Mouse (Mus musculus) brain, embryonic 14.5 days (tissue): ENCODE data around the gene Slc25a11. TPM values are rescaled to one million over a fixed set of nuclear protein-coding genes. Genes with fewer than 3 reads are reported as not detected.

Experiments used
- DNase-seq: peaks from one replicate; pipeline ENCODE4 v3.0.0-alpha.2; 2011; ENCODE audit warnings: low read depth
- CTCF ChIP-seq: fragments of 200-500 bp; IDR thresholded peaks from 2 replicates; pipeline ENCODE4 v1.5.1; 2012; ENCODE audit warnings: inconsistent platforms, mild to moderate bottlenecking, moderate library complexity, borderline replicate concordance; ENCODE audit not compliant: insufficient read depth, insufficient read length; ENCODE audit errors: extremely low read depth
- POLR2A ChIP-seq: fragments of 200-500 bp; IDR thresholded peaks from 2 replicates; pipeline ENCODE4 v1.6.1; 2012; ENCODE audit warnings: mild to moderate bottlenecking, inconsistent platforms, borderline replicate concordance; ENCODE audit not compliant: poor library complexity, insufficient read depth, insufficient read length, severe bottlenecking; ENCODE audit errors: extremely low read depth
- polyA plus RNA-seq: library from polyadenylated mRNA; depleted of rRNA; stranded (reverse); fragments of >200 nt; gene quantifications from 2 replicates; pipeline ENCODE4 v1.2.3, GENCODE M21; 2012

The Slc25a11 gene
- polyA plus RNA-seq, 1 experiment: 129 TPM

- TF ChIP-seq CTCF: no peak
- TF ChIP-seq POLR2A: peak; percentile 92
- DNase-seq: peak; percentile 91
Observed at GRCm38 (mm10) chr11:70654198-70654922, 7.1 kb upstream of the Slc25a11 start, which contains the start of gene Pfn1. TSS of gene Pfn1 (minus strand) at chr11:70654644.

- peak; percentile 83 for DNase-seq
- TF ChIP-seq CTCF (no peak), POLR2A (0 out of 2 replicates have a peak, but pooled peaks have one; percentile 42)
Observed at GRCm38 (mm10) chr11:70653345-70654197, 6.3 kb upstream of the Slc25a11 start.

DNA sequence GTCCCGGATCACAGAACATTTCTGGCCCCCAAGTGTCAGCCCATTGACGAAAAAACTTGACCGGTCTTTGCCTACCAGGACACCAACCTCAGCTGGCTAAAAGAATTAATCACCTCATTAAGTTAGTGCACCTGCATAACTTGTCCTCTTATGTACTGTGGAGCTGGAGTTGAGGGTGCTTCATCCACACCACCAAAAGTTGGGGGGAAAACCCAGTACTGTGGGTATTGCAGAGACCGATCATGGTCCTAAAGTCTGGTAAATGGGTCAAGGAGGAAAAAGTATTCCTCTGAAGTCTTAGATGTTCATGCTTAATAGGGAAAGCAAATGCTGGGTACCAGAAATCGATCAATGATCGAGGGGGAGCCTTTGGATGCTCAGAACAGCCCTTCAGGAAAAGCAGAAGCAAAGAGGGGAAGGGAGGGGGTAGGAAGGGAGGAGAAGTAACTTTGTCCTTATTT lies 5.6 kb upstream of the Slc25a11 start:
- DNase-seq: no peak

DNA sequence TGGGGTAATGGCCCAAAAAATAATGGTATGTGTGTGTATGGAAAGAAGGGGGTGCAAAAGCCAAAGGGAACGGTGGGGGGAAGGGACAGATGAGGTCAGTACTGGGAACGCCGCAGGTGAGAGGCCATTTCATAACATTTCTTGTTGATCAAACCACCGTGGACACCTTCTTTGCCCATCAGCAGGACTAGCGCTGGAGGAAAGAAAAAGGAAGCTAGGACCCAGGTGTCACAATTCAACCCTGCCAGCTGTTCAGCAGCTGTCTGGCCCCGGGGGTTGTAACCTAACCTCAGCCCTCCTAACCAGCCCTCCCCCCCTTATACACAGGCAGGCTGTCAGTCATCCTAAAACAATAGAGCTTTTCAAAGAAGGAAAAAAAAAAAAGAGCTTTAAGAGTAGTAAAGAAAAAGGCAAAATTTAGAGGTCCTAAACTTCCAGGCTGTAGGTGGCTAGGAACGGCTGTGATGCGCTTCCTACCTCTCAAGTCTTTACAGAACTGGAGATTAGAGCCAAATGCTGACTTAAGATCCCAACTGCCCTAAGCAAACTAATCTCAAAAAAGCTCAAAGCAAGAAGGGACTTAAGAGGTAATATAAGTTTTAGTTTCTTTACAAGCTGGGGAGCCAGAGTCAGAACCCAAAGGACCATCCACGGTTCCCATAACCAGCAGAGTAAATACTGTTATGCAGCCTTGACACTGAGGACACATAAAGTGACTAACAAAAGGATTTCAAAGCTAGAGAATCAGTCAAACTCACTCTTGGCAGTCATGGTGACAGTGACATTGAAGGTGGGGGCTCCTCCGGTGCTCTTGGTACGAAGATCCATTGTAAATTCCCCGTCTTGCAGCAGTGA lies 5.0 kb upstream of the Slc25a11 start:
- DNase-seq: no peak
- TF ChIP-seq CTCF: no peak
- TF ChIP-seq POLR2A: no peak

More for the DNA sequence above, 5.6 kb upstream of the Slc25a11 start:
- no peak for TF ChIP-seq POLR2A
- no peak for TF ChIP-seq CTCF

DNA sequence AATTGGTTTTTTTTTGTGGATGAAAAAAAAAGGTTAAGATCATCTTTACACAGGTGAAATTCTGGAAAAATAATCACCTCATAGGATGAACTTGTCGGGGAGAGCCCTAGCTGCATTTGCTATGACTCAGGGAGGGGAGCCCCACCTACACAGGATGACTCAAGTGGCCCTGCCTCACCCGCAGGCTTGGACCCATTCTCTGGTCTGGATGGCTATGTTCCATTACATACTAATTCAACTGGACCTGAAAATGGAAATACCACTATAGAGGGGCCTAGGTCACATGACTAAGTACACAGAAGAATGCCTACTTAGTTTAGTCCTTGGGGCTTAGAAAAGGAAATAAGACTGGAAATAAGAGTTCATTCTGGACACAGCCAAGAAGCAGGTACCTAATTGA lies 4.1 kb upstream of the Slc25a11 start:
- TF ChIP-seq CTCF (no peak), POLR2A (no peak)
- DNase-seq: no peak

DNA sequence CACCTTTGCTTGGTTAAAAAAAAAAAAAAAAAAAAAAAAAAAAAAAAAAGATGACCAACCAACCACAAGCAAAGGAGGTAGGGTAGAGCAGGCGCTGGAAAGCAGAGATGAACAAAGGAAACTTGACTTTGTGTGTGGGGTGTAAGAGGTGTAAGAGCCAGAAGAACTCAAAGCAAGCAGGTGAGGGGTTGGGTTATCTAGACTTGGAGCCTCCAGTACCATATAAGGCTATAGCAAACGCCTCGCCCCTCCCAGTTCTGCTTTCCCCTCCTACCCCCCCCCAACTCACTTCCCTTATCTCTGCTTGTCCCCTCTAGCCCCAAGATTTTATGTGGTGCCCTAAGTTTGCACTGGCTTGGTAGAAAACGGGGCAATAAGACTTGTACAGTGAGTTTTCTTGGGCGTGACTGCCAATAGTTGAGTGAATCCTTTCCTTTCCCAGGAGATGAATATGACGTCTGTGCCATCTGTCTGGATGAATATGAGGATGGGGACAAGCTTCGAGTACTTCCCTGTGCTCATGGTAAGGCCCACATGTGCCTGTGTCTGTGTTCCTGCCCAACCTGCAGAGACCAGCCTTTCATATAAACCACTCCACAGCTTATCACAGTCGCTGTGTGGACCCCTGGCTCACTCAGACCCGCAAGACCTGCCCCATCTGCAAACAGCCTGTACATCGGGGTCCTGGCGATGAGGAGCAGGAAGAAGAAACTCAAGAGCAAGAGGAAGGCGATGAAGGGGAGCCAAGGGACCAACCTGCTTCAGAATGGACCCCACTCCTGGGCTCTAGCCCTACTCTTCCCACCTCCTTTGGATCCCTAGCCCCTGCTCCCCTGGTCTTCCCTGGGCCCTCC lies 3.3 kb upstream of the Slc25a11 start:
- no peak for DNase-seq
- TF ChIP-seq POLR2A (no peak), CTCF (no peak)

- TF ChIP-seq POLR2A (no peak), CTCF (no peak)
- no peak for DNase-seq
Observed at GRCm38 (mm10) chr11:70649185-70649734, 2.0 kb upstream of the Slc25a11 start.

GRCm38 (mm10) chr11:70648512-70648911 lies 1.2 kb upstream of the Slc25a11 start:
- DNase-seq: no peak
- TF ChIP-seq POLR2A: no peak
- no peak for TF ChIP-seq CTCF

DNA sequence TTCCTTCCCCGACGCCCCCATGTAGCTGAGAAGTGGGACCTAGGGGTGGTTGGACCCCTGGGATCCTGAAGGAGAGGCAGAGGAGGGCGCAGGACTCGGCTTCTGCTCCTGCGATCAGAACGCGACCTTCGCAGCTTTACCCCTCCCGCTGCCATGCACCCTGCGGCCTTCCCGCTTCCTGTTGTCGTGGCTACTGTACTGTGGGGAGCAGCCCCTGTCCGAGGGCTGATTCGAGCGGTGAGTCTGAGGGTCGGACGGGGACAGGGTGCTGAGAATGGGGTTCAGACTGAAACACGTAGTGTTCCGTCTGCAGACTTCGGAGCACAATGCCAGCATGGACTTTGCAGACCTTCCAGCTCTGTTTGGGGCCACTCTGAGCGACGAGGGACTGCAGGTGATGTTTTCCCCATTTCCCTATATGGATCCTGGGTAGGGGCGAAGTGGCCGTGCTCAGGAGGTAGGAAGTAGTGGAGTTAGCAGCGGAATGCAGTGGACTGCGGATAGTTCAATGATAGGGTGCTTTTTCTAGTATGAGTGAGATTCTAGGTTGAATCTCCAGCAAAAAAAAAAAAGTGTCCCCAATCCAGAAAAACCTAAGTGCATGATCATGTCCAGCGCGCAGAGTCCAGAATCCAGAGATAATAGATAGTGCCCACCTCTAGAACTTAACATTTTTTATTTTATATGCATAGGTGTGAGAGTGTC lies 589 bp upstream of the Slc25a11 start:
- TF ChIP-seq CTCF (no peak), POLR2A (no peak)
- no peak for DNase-seq

- no peak for DNase-seq
- TF ChIP-seq CTCF (no peak), POLR2A (no peak)
Observed at GRCm38 (mm10) chr11:70646259-70646555, 1.1 kb downstream of the Slc25a11 start.
